Mouse (Mus musculus): Measurements from ENCODE around the gene Pcsk5.
A peak's percentile ranks its signal among the peaks of the same experiment; 100 is the strongest.

DNA sequence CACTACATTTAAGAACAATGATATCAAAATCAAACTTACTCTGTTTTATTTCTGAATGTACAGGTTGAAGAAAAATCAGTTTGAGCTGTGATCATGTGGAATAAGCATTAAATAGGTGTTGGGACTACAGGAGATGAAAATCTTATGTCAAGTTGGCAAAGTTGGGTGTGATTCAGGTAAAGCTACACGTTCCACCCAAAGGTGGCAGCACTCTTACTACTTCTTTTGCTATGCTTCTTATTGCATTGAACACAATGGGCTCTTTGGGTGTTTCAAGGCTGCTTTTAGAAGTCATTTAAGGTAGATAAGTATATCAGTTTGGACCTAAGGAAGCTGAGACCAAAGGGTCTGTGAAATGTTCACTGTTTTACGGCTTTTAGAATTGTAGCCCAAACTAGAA is 36.3 kb upstream of the Pcsk5 start:
- TF ChIP-seq POLR2A (IDR thresholded peaks at IDR 0.05; ENCODE audit: borderline replicate concordance, extremely low read depth, insufficient read depth, insufficient read length, poor library complexity, severe bottlenecking) (no peak), CTCF (IDR thresholded peaks at IDR 0.05; ENCODE audit: borderline replicate concordance, extremely low read depth, insufficient read depth, insufficient read length) (peak; percentile 13; the same call in 1 of the 2 replicates)

All from brain, embryonic 14.5 days (tissue).